Mouse (Mus musculus) frontal cortex, postnatal 25 days (tissue): Measurements from ENCODE around the gene Fbxl17.

Experiments
- DNase-seq, 2 experiments: peaks; one replicate each; pipeline ENCODE4 v3.0.0; 2022; ENCODE audit warnings: low spot score in 2 of 2

The Fbxl17 gene

DNA sequence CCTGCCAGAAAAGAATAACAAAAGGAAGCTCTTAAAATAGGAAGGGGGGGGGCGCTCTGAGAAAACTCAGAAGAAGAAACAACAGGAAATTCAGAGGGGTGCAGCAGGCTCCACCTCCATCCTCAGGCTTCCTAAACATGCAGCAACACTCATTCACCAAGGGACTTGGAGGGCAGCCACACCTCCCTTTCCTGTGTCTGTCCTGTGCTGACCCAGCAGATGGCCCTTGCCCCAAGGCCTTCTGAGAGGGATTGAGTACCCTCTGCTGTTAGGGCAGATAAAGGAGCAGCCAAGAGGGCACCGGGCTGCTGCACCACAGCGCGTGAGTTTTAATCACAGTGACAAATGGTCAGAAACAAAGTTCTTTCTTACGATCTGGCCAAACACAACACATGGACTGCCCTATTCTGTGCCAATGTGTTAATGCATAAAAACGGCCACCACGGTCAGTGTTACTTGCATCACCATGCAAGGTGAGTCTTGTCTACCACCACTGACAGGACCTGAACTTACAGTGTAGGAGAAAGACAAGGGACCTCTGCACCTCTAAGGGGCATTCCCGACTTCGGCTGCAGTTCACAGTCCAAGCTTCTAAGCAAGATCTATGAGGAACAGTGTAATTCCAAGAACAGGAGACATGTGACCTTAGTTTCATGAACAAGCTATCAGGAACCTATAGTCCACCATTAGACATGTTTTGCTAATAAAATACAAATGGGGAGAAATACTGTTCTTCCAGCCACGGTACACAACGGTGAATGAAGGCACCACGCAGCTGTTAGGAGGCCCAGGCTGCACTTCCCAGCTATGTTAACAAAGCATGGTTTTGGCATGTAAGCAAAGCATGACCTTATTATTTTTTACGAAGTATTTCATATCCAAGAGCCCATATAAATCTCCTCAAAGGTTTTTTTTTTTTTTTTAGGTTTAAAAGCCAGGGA, 96.8 kb downstream of the Fbxl17 start:
- DNase-seq, result no peak

- no peak for DNase-seq
Observed at GRCm38 (mm10) chr17:63402170-63402569, 97.6 kb downstream of the Fbxl17 start.

- DNase-seq, result no peak
Observed at GRCm38 (mm10) chr17:63400640-63401039, 99.2 kb downstream of the Fbxl17 start.

- no peak for DNase-seq
Observed at GRCm38 (mm10) chr17:63399816-63400215, 100.0 kb downstream of the Fbxl17 start.

- DNase-seq, result no peak
Observed at GRCm38 (mm10) chr17:63391506-63391905, 108.3 kb downstream of the Fbxl17 start.

DNA sequence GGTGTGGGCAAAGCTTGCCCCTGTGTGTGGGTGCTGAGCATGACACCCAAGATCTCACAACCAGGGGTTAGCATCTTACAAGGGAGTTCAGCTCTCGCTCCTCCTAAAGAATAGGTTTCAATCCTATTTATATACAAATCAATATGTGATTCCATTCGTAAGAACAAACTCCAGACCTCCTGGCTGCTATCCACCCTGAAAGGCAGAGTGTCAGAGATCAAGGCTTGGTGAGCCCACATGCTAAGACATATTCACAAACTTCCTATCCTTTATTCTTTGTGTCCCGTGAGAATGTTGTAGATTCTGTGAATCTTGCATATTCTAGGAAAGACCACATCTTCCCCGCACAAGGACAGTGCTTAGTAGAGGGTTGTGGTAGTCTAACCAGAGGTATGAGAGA, 108.9 kb downstream of the Fbxl17 start:
- DNase-seq, result no peak

DNA sequence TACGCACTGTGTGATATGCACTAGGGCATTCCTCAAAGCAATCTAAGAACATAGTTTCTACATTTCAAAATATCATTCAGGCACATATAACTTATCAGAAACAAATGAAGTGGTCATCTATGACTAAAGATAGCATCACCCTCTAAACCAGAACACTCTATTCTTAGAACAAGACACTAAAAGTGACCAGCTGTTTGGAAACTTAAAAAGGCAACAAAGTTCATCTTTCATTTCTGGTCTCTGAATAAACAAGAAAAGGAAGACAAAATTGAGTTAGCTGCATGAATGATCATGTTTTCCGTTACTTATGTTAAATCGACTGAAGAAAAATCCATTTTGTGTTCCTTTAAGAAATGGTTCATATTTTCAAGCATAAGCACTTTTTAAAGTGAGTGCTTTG, 128.8 kb downstream of the Fbxl17 start:
- DNase-seq, result no peak

- no peak for DNase-seq
Observed at GRCm38 (mm10) chr17:63369631-63370310, 130.0 kb downstream of the Fbxl17 start.

DNA sequence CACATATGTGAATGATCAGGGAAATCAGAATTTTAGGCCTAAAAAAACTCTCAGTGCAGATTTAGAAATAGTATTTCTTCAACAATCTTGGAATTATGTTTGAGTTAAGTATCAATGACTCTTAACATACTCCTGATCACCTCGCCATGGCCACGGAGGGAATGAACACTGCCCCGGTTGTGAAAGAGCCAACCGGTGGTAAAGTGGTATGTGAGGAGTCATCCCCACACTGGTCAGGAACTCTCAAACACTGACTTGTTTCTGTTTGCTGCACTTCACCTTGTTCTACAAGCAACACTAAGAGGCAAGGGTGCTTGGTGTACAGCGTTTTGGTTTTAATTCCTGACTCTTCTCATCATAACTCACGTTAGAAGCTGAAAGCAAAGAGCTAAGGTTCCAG, 132.3 kb downstream of the Fbxl17 start:
- DNase-seq, result no peak

GRCm38 (mm10) chr17:63366045-63366444, 133.8 kb downstream of the Fbxl17 start:
- DNase-seq, result no peak

DNA sequence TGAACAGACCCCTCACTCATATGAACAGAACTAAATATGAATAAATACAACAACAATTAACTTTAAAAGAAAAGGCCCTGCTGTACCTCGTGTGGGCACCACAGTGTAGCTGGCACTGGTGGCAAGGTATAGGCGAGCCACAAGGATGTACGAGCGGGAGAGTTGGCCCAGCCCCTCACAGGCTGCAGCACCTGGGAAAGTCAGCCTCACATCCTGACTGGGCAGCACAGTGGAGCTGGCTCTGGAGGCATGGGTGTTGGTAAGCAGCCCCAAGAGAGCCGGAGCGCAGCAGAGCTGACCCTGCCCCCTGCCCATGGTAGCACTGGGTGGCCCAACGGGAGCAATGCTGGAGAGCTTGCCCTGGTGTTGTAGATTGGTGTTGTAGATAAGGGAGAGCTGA, 135.2 kb downstream of the Fbxl17 start:
- DNase-seq, result no peak

DNA sequence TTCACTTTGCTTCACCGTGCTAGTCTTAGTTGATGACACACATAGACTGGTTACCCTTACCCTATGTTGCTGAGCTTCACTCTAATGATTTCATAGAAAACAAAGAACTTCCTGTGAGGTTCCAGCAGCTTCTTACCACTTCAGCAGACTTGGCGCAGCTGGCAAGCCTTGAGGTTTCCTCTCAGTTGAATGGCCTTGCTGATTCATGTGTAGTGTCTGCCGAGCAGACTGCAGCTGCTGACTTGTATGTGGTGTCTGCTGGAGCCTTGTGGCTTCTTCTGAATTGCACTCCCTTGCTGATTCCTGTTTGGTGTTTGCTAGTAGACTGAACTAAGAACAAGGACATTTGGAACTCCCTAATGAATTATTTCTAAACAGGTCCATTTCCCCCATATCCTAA, 137.6 kb downstream of the Fbxl17 start:
- DNase-seq, result no peak

- DNase-seq, result no peak
Observed at GRCm38 (mm10) chr17:63361679-63362078, 138.1 kb downstream of the Fbxl17 start.

DNA sequence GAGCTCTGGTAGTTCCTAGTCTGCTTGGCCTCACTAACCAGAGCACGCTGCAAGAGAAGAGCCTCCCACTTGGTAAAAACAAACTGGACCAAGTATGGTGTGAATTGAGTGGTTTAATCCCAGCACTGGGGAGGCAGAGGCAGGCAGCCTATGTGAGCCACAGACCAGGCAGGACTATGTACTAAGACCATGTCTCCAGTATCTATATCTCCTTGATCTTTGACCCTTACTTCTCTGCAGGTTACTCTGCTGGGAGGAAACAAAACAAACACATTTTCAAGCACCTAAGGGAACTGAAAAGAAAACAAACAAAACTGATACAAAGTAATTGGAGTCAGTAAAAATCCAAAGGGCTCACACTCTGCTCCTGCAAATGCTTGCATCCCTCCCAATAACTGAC, 141.0 kb downstream of the Fbxl17 start:
- no peak for DNase-seq

GRCm38 (mm10) chr17:63356202-63356601, 143.6 kb downstream of the Fbxl17 start:
- DNase-seq, result no peak

- no peak for DNase-seq
Observed at GRCm38 (mm10) chr17:63352634-63353195, 147.1 kb downstream of the Fbxl17 start.

GRCm38 (mm10) chr17:63351682-63352081, 148.1 kb downstream of the Fbxl17 start:
- DNase-seq, result no peak

DNA sequence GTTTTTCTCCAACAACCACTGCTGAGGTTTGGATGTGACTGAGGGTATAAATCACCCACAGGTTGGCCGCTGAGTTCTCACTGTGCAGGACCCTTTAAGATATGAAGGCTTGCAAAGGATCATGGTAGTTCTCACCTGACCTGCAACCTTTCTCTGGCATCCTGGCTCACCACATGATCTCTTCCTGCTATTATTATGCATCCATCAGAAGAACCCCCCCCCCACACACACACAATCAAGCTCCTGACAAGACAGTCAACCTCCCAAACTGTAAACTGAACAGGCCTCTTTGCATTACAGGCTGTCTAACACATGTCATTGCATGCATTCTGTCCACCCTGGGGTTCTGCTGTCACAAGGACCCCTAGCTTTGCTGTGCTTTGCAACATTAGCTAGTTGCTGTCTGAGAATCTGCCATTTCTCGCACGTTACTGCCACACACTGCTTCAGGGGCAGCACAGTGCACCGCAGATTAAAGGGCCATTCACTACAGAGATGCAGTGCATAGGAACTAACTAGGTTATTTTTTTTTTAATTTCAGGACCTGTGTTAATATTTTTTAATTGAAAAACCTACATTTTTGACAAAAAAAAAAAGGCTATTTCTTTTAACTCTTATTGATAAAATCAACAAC, 148.8 kb downstream of the Fbxl17 start:
- DNase-seq, result no peak

DNA sequence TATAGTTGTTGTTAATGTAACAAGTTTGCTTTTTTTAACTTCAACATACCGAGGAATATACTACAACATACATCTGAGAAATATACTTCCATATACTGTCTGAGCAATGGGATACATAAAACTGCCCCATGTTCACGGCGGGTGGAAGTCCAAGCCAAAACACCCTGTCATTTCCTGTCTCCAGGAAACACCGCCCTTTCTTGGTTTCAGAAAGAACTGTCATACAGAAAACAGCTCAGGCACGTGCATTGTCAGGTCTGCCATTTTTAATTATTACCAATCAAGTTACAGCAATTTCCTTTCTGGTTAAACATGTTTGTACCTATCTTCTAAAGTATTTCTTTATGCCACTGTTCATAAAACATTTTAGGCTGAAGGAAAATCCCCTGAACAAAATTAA, 155.7 kb downstream of the Fbxl17 start:
- DNase-seq, result no peak

GRCm38 (mm10) chr17:63343076-63343475, 156.7 kb downstream of the Fbxl17 start:
- no peak for DNase-seq

DNA sequence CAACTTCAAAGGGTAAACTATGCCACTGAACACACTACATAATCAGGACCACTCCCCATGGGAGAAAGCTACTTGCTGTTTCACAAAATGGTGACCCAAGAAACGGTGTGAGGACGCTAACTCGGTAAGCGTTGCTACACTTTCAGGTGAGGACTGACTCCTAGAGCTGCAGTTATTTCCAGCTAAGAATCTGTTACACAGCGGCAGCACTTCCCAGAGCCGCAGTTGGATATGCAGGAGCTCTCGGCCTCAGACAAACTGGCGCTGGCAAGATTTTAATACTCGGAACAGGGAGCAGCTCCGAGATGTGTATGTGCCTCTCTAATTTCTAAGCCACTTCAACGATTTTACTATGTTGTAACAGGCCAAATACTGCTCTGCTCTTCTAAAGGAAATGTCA, 157.4 kb downstream of the Fbxl17 start:
- DNase-seq, result no peak

DNA sequence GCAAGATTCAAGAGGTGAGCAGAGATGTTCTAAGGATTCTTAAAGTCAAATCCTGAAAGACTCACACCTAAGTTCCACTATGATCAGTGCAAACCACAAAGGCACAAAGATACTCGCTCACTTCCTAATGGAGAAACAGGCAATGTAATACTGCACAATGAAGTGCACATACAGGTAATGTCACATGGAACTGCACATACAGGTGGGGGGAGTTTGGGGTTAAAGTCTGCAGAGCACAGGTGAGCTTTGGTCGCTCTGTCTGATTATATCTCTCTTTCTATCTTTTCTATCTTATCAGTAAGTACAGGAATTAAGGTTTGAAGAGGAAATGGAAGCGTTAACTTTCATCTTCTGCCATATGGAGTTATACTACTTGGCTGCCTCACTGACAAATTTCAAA, 158.6 kb downstream of the Fbxl17 start:
- DNase-seq, result no peak
